Mouse (Mus musculus): ENCODE results near the gene 1700016H13Rik. TPM values are rescaled to one million over a fixed set of nuclear protein-coding genes. Genes with fewer than 3 reads are reported as not detected.

1700016H13Rik gene
- total RNA-seq, 2 experiments from 2014 or later = 0.57 to 1.3 TPM

DNA sequence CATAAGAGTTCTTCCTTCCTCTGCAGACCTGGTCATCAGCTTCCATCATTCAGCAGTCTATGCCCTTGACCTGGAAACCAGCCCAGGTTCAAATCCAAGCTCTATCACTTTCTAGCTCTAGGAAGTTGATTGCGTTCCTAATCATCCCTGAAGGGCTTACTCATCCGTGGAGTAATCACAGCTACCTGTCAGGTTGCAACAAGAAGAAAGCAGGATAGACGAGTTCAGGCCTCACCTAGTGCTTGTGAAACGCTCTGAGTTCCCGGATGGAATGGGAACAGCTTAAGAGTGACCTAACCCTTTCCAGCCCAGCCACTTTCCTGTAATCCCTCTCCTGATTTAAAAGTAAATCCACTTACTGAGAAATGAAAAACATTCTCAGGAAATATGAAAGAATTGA, 45.7 kb downstream of the 1700016H13Rik start:
- DNase-seq (ENCODE audit: low spot score) = no peak

GRCm38 (mm10) chr5:103605707-103606106, 50.1 kb downstream of the 1700016H13Rik start:
- DNase-seq (ENCODE audit: low spot score) = no peak

- DNase-seq (ENCODE audit: low spot score) = peak; percentile 60
These were observed 52.5 kb downstream of the 1700016H13Rik start for GRCm38 (mm10) chr5:103603115-103603893.

DNA sequence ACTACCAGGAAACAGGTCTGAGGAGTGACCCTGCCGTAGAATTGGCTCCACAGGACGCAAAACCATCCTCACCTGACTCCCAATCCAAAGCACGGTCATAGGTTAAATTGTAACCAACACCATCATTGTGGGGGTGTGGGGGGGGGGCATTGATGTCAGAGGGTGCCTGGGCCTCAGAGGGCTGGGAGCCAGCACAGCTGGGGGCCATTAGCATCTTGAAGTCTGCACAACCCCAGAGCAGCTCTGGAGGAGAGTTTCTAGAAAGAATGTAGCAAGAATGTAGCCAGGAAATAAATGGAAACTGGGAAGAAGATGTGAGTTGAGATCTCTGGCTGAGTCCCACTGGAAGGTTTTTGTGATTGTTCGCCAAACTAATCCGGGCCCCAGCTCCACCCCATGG, 56.9 kb downstream of the 1700016H13Rik start:
- no peak for DNase-seq (ENCODE audit: low spot score)

DNA sequence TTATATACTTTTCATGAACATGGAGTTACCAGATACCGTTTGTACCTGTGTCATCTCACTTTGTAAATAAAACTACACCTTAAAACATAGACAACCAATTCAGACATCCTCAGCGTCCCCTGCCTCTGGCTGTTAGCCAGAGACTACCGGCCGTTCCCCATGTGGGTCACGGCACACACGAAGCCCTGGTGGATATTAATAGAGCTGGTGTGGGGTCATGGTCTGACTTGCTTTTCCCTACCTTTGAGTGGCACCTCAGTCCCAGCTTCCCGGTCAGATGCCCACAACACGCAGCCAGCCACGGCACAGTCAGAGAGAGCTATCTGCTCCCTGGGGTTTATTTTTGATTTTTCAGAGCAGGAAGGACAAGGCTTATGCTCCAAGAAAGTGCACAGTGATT, 57.5 kb downstream of the 1700016H13Rik start:
- DNase-seq (ENCODE audit: low spot score) = no peak

Other genes with a start within 250 kb of the 1700016H13Rik start
- gene Ptpn13, start 230.8 kb downstream of the 1700016H13Rik start, total RNA-seq (2021) = 1 to 10 TPM; 1.7 to 2.3 TPM
- gene Slc10a6, start 26.6 kb downstream of the 1700016H13Rik start, total RNA-seq (2021) = 1 to 10 TPM; 1.1 to 3.7 TPM
- 10 to 100 TPM; 40.6 to 45.9 TPM for gene Aff1, start 36.4 kb upstream of the 1700016H13Rik start, total RNA-seq (2021)